Mouse (Mus musculus) CH12.LX (cell line): ENCODE measurements around the gene Fbxo11. TPM values are rescaled to one million over a fixed set of nuclear protein-coding genes. Genes with fewer than 3 reads are reported as not detected.

ENCODE experiments used
- DNase-seq: peaks from one replicate; pipeline ENCODE4 v3.0.0-alpha.2; 2013; ENCODE audit errors: extremely low read depth
- H3K27ac ChIP-seq: 2 replicates; pipeline ENCODE4 v1.5.1; 2012; ENCODE audit warnings: low read depth, mild to moderate bottlenecking, control low read depth, moderate library complexity; ENCODE audit not compliant: insufficient read depth
- H3K27me3 ChIP-seq: replicated peaks from 2 replicates; pipeline ENCODE3; 2012; ENCODE audit warnings: inconsistent platforms
- H3K36me3 ChIP-seq, 2 experiments: replicated peaks in 1 of 2; 2 replicates each; pipeline versions ENCODE3 to v1.6.1; 2012; ENCODE audit warnings: inconsistent platforms in 1 of 2, low read length in 1 of 2, mild to moderate bottlenecking in 1 of 2, mixed read lengths in 1 of 2, moderate library complexity in 1 of 2; ENCODE audit not compliant: control insufficient read depth in 1 of 2, insufficient read depth in 1 of 2
- H3K4me1 ChIP-seq, 2 experiments: 2 replicates each; pipeline ENCODE4 v1.6.1; 2012; ENCODE audit warnings: inconsistent platforms in 1 of 2, moderate library complexity in 1 of 2; ENCODE audit not compliant: insufficient read depth in 2 of 2, control insufficient read depth in 1 of 2
- H3K4me2 ChIP-seq: 2 replicates; pipeline ENCODE4 v1.6.1; 2012; ENCODE audit warnings: low read depth, mild to moderate bottlenecking, control low read depth; ENCODE audit not compliant: poor library complexity, insufficient read depth, severe bottlenecking
- H3K4me3 ChIP-seq, 3 experiments: fragments of 150-350 bp in 1 of 3; sonication (generic) in 1 of 3; replicated peaks in 1 of 3; 2 replicates each; pipeline versions ENCODE3 to v1.5.1; 2011 to 2012; ENCODE audit warnings: low read depth in 2 of 3, low read length in 2 of 3, mild to moderate bottlenecking in 2 of 3, moderate library complexity in 2 of 3, control low read depth in 1 of 3, improper control_type of control experiment in 1 of 3, inconsistent platforms in 1 of 3, mixed read lengths in 1 of 3; ENCODE audit not compliant: poor library complexity in 1 of 3
- H3K79me2 ChIP-seq: replicated peaks from 2 replicates; pipeline ENCODE4 v1.6.1; 2012; ENCODE audit warnings: mild to moderate bottlenecking, moderate library complexity; ENCODE audit not compliant: control insufficient read depth, poor library complexity, insufficient read depth, severe bottlenecking; ENCODE audit errors: extremely low read depth
- H3K9ac ChIP-seq: 2 replicates; pipeline ENCODE4 v1.6.1; 2012; ENCODE audit warnings: low read depth, mild to moderate bottlenecking, control low read depth, moderate library complexity; ENCODE audit not compliant: insufficient read depth
- H3K9me3 ChIP-seq: replicated peaks from 2 replicates; pipeline ENCODE3; 2012; ENCODE audit warnings: low read length, inconsistent platforms, mixed read lengths
- CHD1 ChIP-seq: IDR thresholded peaks from 2 replicates; pipeline ENCODE4 v1.6.1; 2012; ENCODE audit warnings: low read depth, low read length, improper control_type of control experiment, inconsistent platforms
- CHD2 ChIP-seq: IDR thresholded peaks from 2 replicates; pipeline ENCODE4 v1.6.1; 2011; ENCODE audit warnings: low read length, improper control_type of control experiment
- E2F4 ChIP-seq: IDR thresholded peaks from 2 replicates; pipeline ENCODE4 v1.6.1; 2011; ENCODE audit warnings: low read depth, low read length, improper control_type of control experiment; ENCODE audit not compliant: insufficient replicate concordance
- EP300 ChIP-seq: IDR thresholded peaks from 2 replicates; pipeline ENCODE4 v1.6.1; 2011; ENCODE audit warnings: low read length, improper control_type of control experiment
- JUND ChIP-seq: conservative IDR thresholded peaks from 2 replicates; pipeline ENCODE4 v1.6.1; 2011; ENCODE audit warnings: low read depth, low read length, improper control_type of control experiment
- MAX ChIP-seq: IDR thresholded peaks from 2 replicates; pipeline ENCODE4 v1.6.1; 2011; ENCODE audit warnings: low read length, improper control_type of control experiment
- MAZ ChIP-seq: IDR thresholded peaks from 2 replicates; pipeline ENCODE4 v1.6.1; 2012; ENCODE audit warnings: low read depth, mild to moderate bottlenecking, inconsistent platforms, low read length, improper control_type of control experiment, moderate library complexity
- MXI1 ChIP-seq: IDR thresholded peaks from 2 replicates; pipeline ENCODE4 v1.6.1; 2011; ENCODE audit warnings: mild to moderate bottlenecking, low read depth, low read length, improper control_type of control experiment
- MYC ChIP-seq: IDR thresholded peaks from 2 replicates; pipeline ENCODE4 v1.6.1; 2011; ENCODE audit warnings: low read depth, mild to moderate bottlenecking, improper control_type of control experiment, low read length
- NELFE ChIP-seq: IDR thresholded peaks from 2 replicates; pipeline ENCODE4 v1.6.1; 2011; ENCODE audit warnings: low read depth, low read length, improper control_type of control experiment
- NRF1 ChIP-seq: IDR thresholded peaks from 2 replicates; pipeline ENCODE4 v1.6.1; 2014; ENCODE audit warnings: low read depth, mild to moderate bottlenecking, inconsistent platforms, low read length, improper control_type of control experiment, moderate library complexity
- PAX5 ChIP-seq: IDR thresholded peaks from 2 replicates; pipeline ENCODE4 v1.6.1; 2012; ENCODE audit warnings: low read length, inconsistent platforms, mixed read lengths
- POLR2AphosphoS2 ChIP-seq: IDR thresholded peaks from 2 replicates; pipeline ENCODE4 v1.6.1; 2011; ENCODE audit warnings: low read depth, low read length, improper control_type of control experiment
- RAD21 ChIP-seq: IDR thresholded peaks from 2 replicates; pipeline ENCODE4 v1.6.1; 2011; ENCODE audit warnings: low read depth, mild to moderate bottlenecking, low read length, improper control_type of control experiment, moderate library complexity
- RCOR1 ChIP-seq: conservative IDR thresholded peaks from 2 replicates; pipeline ENCODE4 v1.6.1; 2012; ENCODE audit warnings: low read depth, mild to moderate bottlenecking, inconsistent platforms, low read length, improper control_type of control experiment
- SIN3A ChIP-seq: IDR thresholded peaks from 2 replicates; pipeline ENCODE4 v1.6.1; 2012; ENCODE audit warnings: low read length, improper control_type of control experiment, inconsistent platforms
- TBP ChIP-seq: conservative IDR thresholded peaks from 2 replicates; pipeline ENCODE4 v1.6.1; 2011; ENCODE audit warnings: low read depth, low read length, improper control_type of control experiment
- TCF12 ChIP-seq: IDR thresholded peaks from 2 replicates; pipeline ENCODE4 v1.6.1; 2014; ENCODE audit warnings: low read depth, mild to moderate bottlenecking, inconsistent platforms, low read length, improper control_type of control experiment
- UBTF ChIP-seq: IDR thresholded peaks from 2 replicates; pipeline ENCODE4 v1.6.1; 2012; ENCODE audit warnings: low read depth, mild to moderate bottlenecking, inconsistent platforms, low read length, improper control_type of control experiment, moderate library complexity
- USF1 ChIP-seq: IDR thresholded peaks from 2 replicates; pipeline ENCODE4 v1.6.1; 2014; ENCODE audit warnings: low read depth, mild to moderate bottlenecking, inconsistent platforms, low read length, improper control_type of control experiment
- USF2 ChIP-seq: conservative IDR thresholded peaks from 2 replicates; pipeline ENCODE4 v1.6.1; 2011; ENCODE audit warnings: low read depth, low read length, improper control_type of control experiment
- ZKSCAN1 ChIP-seq: IDR thresholded peaks from 2 replicates; pipeline ENCODE4 v1.6.1; 2012; ENCODE audit warnings: low read depth, inconsistent platforms, low read length, improper control_type of control experiment, borderline replicate concordance
- ZMIZ1 ChIP-seq: IDR thresholded peaks from 2 replicates; pipeline ENCODE4 v1.6.1; 2012; ENCODE audit warnings: low read depth, mild to moderate bottlenecking, inconsistent platforms, low read length, improper control_type of control experiment
- dilution Hi-C: fragments of 300-500 bp; cut with MboI; formaldehyde crosslinking; loops from 2 replicates; pipeline ENCODE4 v1.14.3; 2020; ENCODE audit warnings: low sequenced_read_pairs; ENCODE audit not compliant: extremely low pct_unique_long_range_greater_than_20kb, extremely low pct_ligation_motif_present
- in situ Hi-C: fragments of 300-500 bp; cut with MboI; formaldehyde crosslinking; loops from 3 replicates; pipeline ENCODE4 v1.14.3; 2019; ENCODE audit warnings: low sequenced_read_pairs, low pct_ligation_motif_present, low pct_unique_long_range_greater_than_20kb, mixed read lengths
- polyA plus RNA-seq: library from polyadenylated mRNA; unstranded; fragments of >175 nt; gene quantifications from 2 replicates; pipeline ENCODE4 v1.2.1, GENCODE M21; 2012; ENCODE audit warnings: low read depth; ENCODE audit not compliant: insufficient read length
- total RNA-seq, 2 experiments: library from RNA; depleted of rRNA; stranded (reverse); fragments of 300-350 nt in 1 of 2; fragments of >200 nt in 1 of 2; gene quantifications; 2 replicates each; pipeline ENCODE4 v1.2.3; 2012 to 2014

Gene Fbxo11
- total and polyA plus RNA-seq, 3 experiments = 37.6 to 61.8 (median 61.0) TPM

- no peak for TF ChIP-seq RCOR1
- no peak for TF ChIP-seq ZKSCAN1
- no peak for TF ChIP-seq PAX5
- no peak for TF ChIP-seq USF2
- TF ChIP-seq TCF12 = no peak
- TF ChIP-seq NRF1 = no peak
- no peak for TF ChIP-seq JUND
- peak; percentile 77 for TF ChIP-seq MXI1
- TF ChIP-seq E2F4 = no peak
- TF ChIP-seq MAZ = no peak
- TF ChIP-seq CHD2 = no peak
- no peak for TF ChIP-seq EP300
- peak; percentile 14; the same call in 1 of the 2 replicates for TF ChIP-seq MAX
- no peak for TF ChIP-seq UBTF
- peak; percentile 66 for TF ChIP-seq RAD21
- no peak for TF ChIP-seq ZMIZ1
- TF ChIP-seq CHD1 = no peak; the same call in 1 of the 2 replicates
Measured at GRCm38 (mm10) chr17:88067202-88067901, 2.3 kb upstream of the Fbxo11 start (continued).

GRCm38 (mm10) chr17:88066799-88067198 lies 1.7 kb upstream of the Fbxo11 start:
- Histone ChIP-seq H3K4me3 (peak overlapping the region; percentile 69 to 92 (median 89)), H3K4me2 (no peak overlapping the region), H3K27me3 (no peaks in the 10 kb centered on the region), H3K36me3 (peaks cover 11 to 22% of the 10 kb centered on the region in 2 experiments), H3K79me2 (peaks cover 84% of the 10 kb centered on the region), H3K27ac (peak overlapping the region; percentile 62), H3K9ac (peak overlapping the region; percentile 100)
- in situ Hi-C loops (no loop called here), dilution Hi-C loops (no loop called here)
- DNase-seq = no peak
- TF ChIP-seq MXI1 = peak; percentile 22; the same call in 1 of the 2 replicates
- 0 out of 2 replicates have a peak, but pooled peaks have one; percentile 9 for TF ChIP-seq POLR2AphosphoS2
- no peak for TF ChIP-seq RAD21
- no peak for TF ChIP-seq TCF12
- no peak for TF ChIP-seq NELFE
- no peak for TF ChIP-seq TBP
- TF ChIP-seq MYC = no peak
- no peak for TF ChIP-seq USF1
- no peak for TF ChIP-seq RCOR1
- no peak for TF ChIP-seq SIN3A
- TF ChIP-seq JUND = no peak
- 0 out of 2 replicates have a peak, but pooled peaks have one; percentile 8 for TF ChIP-seq MAX
- TF ChIP-seq, all 38 proteins: peak for 3
- H3K4me1 ChIP-seq = peaks cover 8 to 27% of the 10 kb centered on the region in 2 experiments
- H3K9me3 ChIP-seq = no peaks in the 10 kb centered on the region
